Mouse (Mus musculus) heart, adult 8-10 months (tissue): ENCODE data around the gene Msx2. TPM values are rescaled to one million over a fixed set of nuclear protein-coding genes. Genes with fewer than 3 reads are reported as not detected.

Source experiments
- total RNA-seq, 4 experiments: library from RNA; stranded (reverse); gene quantifications; 2 replicates each; pipeline ENCODE4 v1.2.4; 2022

Gene Msx2
- total RNA-seq, 4 experiments from 2014 or later = 0.24 to 0.62 (median 0.45) TPM

Other genes with a start within 250 kb of the Msx2 start
- gene Ror2, start 186.9 kb downstream of the Msx2 start, total RNA-seq = 1 to 10 TPM in 3 of 4 experiments, under 1 TPM in 1; 0.72 to 1.2 (median 1.0) TPM
- gene Sptlc1, start 95.7 kb downstream of the Msx2 start, total RNA-seq = 10 to 100 TPM; 13.3 to 15.1 (median 14.5) TPM